Mouse (Mus musculus) frontal cortex, postnatal 25 days (tissue): ENCODE results near the gene Mat2b.

Source experiments
- DNase-seq, 2 experiments: peaks; one replicate each; pipeline ENCODE4 v3.0.0; 2022; ENCODE audit warnings: low spot score in 2 of 2

Gene Mat2b

GRCm38 (mm10) chr11:40649726-40650445, 45.1 kb downstream of the Mat2b start:
- DNase-seq = no peak

GRCm38 (mm10) chr11:40647246-40647645, 47.8 kb downstream of the Mat2b start:
- no peak for DNase-seq
